Mouse (Mus musculus) midbrain, embryonic 15.5 days (tissue): ENCODE data around the gene Gm9918. TPM values are rescaled to one million over a fixed set of nuclear protein-coding genes. Genes with fewer than 3 reads are reported as not detected.

Source experiments
- ATAC-seq: fragments of 200-750 bp; cut with Nextera tagmentation; replicated peaks from 2 replicates; pipeline ENCODE4 v1.8.0; 2017; ENCODE audit warnings: moderate TSS enrichment
- H3K27ac ChIP-seq: fragments of 300-500 bp; sonication (generic); 2 replicates; pipeline ENCODE4 v1.5.1; 2015; ENCODE audit warnings: mild to moderate bottlenecking, inconsistent platforms
- H3K27me3 ChIP-seq: fragments of 300-500 bp; sonication (generic); replicated peaks from 2 replicates; pipeline ENCODE4 v1.6.1; 2015; ENCODE audit warnings: inconsistent platforms
- H3K36me3 ChIP-seq: fragments of 300-500 bp; sonication (generic); replicated peaks from 2 replicates; pipeline ENCODE4 v1.6.1; 2015; ENCODE audit warnings: inconsistent platforms
- H3K4me1 ChIP-seq: fragments of 300-500 bp; sonication (generic); 2 replicates; pipeline ENCODE4 v1.6.1; 2015; ENCODE audit warnings: inconsistent platforms
- H3K4me2 ChIP-seq: fragments of 300-500 bp; sonication (generic); 2 replicates; pipeline ENCODE4 v1.6.1; 2015; ENCODE audit warnings: inconsistent platforms, mild to moderate bottlenecking, moderate library complexity
- H3K4me3 ChIP-seq: fragments of 300-500 bp; sonication (generic); 2 replicates; pipeline ENCODE4 v1.5.1; 2015; ENCODE audit warnings: mild to moderate bottlenecking, inconsistent platforms
- H3K9ac ChIP-seq: fragments of 300-500 bp; sonication (generic); 2 replicates; pipeline ENCODE4 v1.6.1; 2015; ENCODE audit warnings: mild to moderate bottlenecking, inconsistent platforms
- H3K9me3 ChIP-seq: fragments of 300-500 bp; sonication (generic); 2 replicates; pipeline ENCODE4 v1.6.1; 2016; ENCODE audit warnings: inconsistent platforms
- WGBS: fragments of 180-500 bp; shearing (Covaris S2); methylation state at CpG from one replicate; pipeline ENCODE4 v1.1.7; 2015; ENCODE audit warnings: mixed read lengths; 5-methylcytosine and 5-hydroxymethylcytosine counted together
- polyA plus RNA-seq: library from polyadenylated mRNA; unstranded; fragments of >200 nt; fragmentation: Nextera tagmentation; extraction: Ambion mirVana; gene quantifications from 2 replicates; pipeline ENCODE4 v1.2.1, GENCODE M21; 2015

Gm9918 gene
- polyA plus RNA-seq, 1 experiment from 2014 or later: 0.10 TPM

GRCm38 (mm10) chr15:102247252-102248130 is 22.9 kb upstream of the Gm9918 start:
- H3K9ac ChIP-seq: peak overlapping the region; percentile 43
- WGBS: 1% methylated on average over 56 of the region's 65 CpGs
- peaks cover 36% of the 10 kb centered on the region for H3K4me1 ChIP-seq

GRCm38 (mm10) chr15:102248131-102248811 is 22.1 kb upstream of the Gm9918 start:
- peak overlapping the region; percentile 77 for H3K27ac ChIP-seq
- peaks cover 35% of the 10 kb centered on the region for H3K4me1 ChIP-seq
- WGBS: 7% methylated on average over 8 of the region's 8 CpGs
- H3K4me2 ChIP-seq: peak overlapping the region; percentile 99
- no peaks in the 10 kb centered on the region for H3K36me3 ChIP-seq
- no peak for ATAC-seq
- peaks cover 57% of the 10 kb centered on the region for H3K27me3 ChIP-seq
- 0 out of 2 replicates have a peak overlapping the region, but pooled peaks have one; percentile 43 for H3K9ac ChIP-seq
- H3K9me3 ChIP-seq: no peaks in the 10 kb centered on the region
- H3K4me3 ChIP-seq: peak overlapping the region; percentile 61

More at GRCm38 (mm10) chr15:102247252-102248130, 22.9 kb upstream of the Gm9918 start:
- Histone ChIP-seq H3K27ac (peak overlapping the region; percentile 77), H3K27me3 (peaks cover 65% of the 10 kb centered on the region), H3K4me2 (peak overlapping the region; percentile 99), H3K9me3 (no peaks in the 10 kb centered on the region), H3K36me3 (no peaks in the 10 kb centered on the region), H3K4me3 (peak overlapping the region; percentile 61)
- peak; percentile 37; the same call in 1 of the 2 replicates for ATAC-seq

GRCm38 (mm10) chr15:102248812-102249191 is 21.6 kb upstream of the Gm9918 start:
- Histone ChIP-seq H3K9me3 (no peaks in the 10 kb centered on the region), H3K9ac (no peak overlapping the region), H3K4me1 (peaks cover 30% of the 10 kb centered on the region), H3K27me3 (peaks cover 52% of the 10 kb centered on the region), H3K36me3 (no peaks in the 10 kb centered on the region), H3K4me3 (no peak overlapping the region), H3K4me2 (peak overlapping the region; percentile 99; the same call in 1 of the 2 replicates), H3K27ac (0 out of 2 replicates have a peak overlapping the region, but pooled peaks have one; percentile 8)
- WGBS: 0% methylated on average over 1 of the region's 3 CpGs
- no peak for ATAC-seq

- Histone ChIP-seq H3K9me3 (no peaks in the 10 kb centered on the region), H3K4me2 (peak overlapping the region; percentile 8; the same call in 1 of the 2 replicates), H3K4me3 (no peak overlapping the region), H3K27me3 (peaks cover 47% of the 10 kb centered on the region), H3K9ac (no peak overlapping the region), H3K27ac (no peak overlapping the region), H3K4me1 (peaks cover 30% of the 10 kb centered on the region), H3K36me3 (no peaks in the 10 kb centered on the region)
- 3% methylated on average over 13 of the region's 13 CpGs for whole genome bisulfite sequencing
- no peak for ATAC-seq
These were observed 21.1 kb upstream of the Gm9918 start for GRCm38 (mm10) chr15:102249251-102249691.

GRCm38 (mm10) chr15:102249967-102250366 is 20.4 kb upstream of the Gm9918 start:
- WGBS: 52% methylated on average over 9 of the region's 9 CpGs
- no peak overlapping the region for H3K4me2 ChIP-seq

GRCm38 (mm10) chr15:102250521-102250920 is 19.8 kb upstream of the Gm9918 start:
- no peaks in the 10 kb centered on the region for H3K36me3 ChIP-seq
- ATAC-seq: no peak
- WGBS: 56% methylated on average over 5 of the region's 5 CpGs
- no peak overlapping the region for H3K4me3 ChIP-seq
- no peak overlapping the region for H3K27ac ChIP-seq
- no peak overlapping the region for H3K9ac ChIP-seq
- H3K4me1 ChIP-seq: peaks cover 21% of the 10 kb centered on the region
- H3K4me2 ChIP-seq: no peak overlapping the region
- peaks cover 40% of the 10 kb centered on the region for H3K27me3 ChIP-seq
- H3K9me3 ChIP-seq: no peaks in the 10 kb centered on the region

More at GRCm38 (mm10) chr15:102249967-102250366, 20.4 kb upstream of the Gm9918 start:
- no peak for ATAC-seq
- no peak overlapping the region for H3K9ac ChIP-seq
- no peaks in the 10 kb centered on the region for H3K36me3 ChIP-seq
- H3K9me3 ChIP-seq: no peaks in the 10 kb centered on the region
- H3K4me1 ChIP-seq: peaks cover 26% of the 10 kb centered on the region
- H3K4me3 ChIP-seq: no peak overlapping the region
- H3K27ac ChIP-seq: no peak overlapping the region
- peaks cover 41% of the 10 kb centered on the region for H3K27me3 ChIP-seq

GRCm38 (mm10) chr15:102255547-102256255 is 14.7 kb upstream of the Gm9918 start:
- Histone ChIP-seq H3K4me1 (peaks cover 19% of the 10 kb centered on the region), H3K27me3 (peaks cover 43% of the 10 kb centered on the region), H3K9ac (no peak overlapping the region), H3K4me2 (no peak overlapping the region), H3K36me3 (no peaks in the 10 kb centered on the region), H3K9me3 (no peaks in the 10 kb centered on the region), H3K27ac (no peak overlapping the region), H3K4me3 (no peak overlapping the region)
- WGBS: 46% methylated on average over 14 of the region's 14 CpGs
- no peak for ATAC-seq

GRCm38 (mm10) chr15:102256431-102257201 is 13.7 kb upstream of the Gm9918 start:
- peaks cover 34% of the 10 kb centered on the region for H3K27me3 ChIP-seq
- H3K27ac ChIP-seq: no peak overlapping the region
- H3K36me3 ChIP-seq: no peaks in the 10 kb centered on the region
- no peak for ATAC-seq
- peak overlapping the region; percentile 37 for H3K9ac ChIP-seq
- H3K4me3 ChIP-seq: peak overlapping the region; percentile 51
- WGBS: 7% methylated on average over 22 of the region's 22 CpGs
- peak overlapping the region; percentile 90 for H3K4me2 ChIP-seq
- peaks cover 19% of the 10 kb centered on the region for H3K4me1 ChIP-seq
- H3K9me3 ChIP-seq: no peaks in the 10 kb centered on the region

- Histone ChIP-seq H3K9me3 (no peaks in the 10 kb centered on the region), H3K27me3 (peaks cover 34% of the 10 kb centered on the region), H3K9ac (peak within 1 kb of the TSS; percentile 37), H3K4me1 (peaks cover 19% of the 10 kb centered on the region), H3K4me2 (peak within 1 kb of the TSS; percentile 90), H3K27ac (no peak within 1 kb of the TSS), H3K4me3 (peak within 1 kb of the TSS; percentile 51), H3K36me3 (no peaks in the 10 kb centered on the region)
- under 1% methylated on average over 40 of the region's 46 CpGs for WGBS
- ATAC-seq: peak; percentile 37; the same call in 1 of the 2 replicates
These were observed 12.9 kb upstream of the Gm9918 start, which contains the start of gene Rarg for GRCm38 (mm10) chr15:102257202-102258075. Gene Rarg, minus strand, starts transcription at chr15:102257517.

GRCm38 (mm10) chr15:102258076-102258470 is 12.3 kb upstream of the Gm9918 start:
- no peak overlapping the region for H3K27ac ChIP-seq
- peaks cover 19% of the 10 kb centered on the region for H3K4me1 ChIP-seq
- 7% methylated on average over 12 of the region's 12 CpGs for WGBS
- peak overlapping the region; percentile 90 for H3K4me2 ChIP-seq
- no peaks in the 10 kb centered on the region for H3K9me3 ChIP-seq
- H3K36me3 ChIP-seq: no peaks in the 10 kb centered on the region
- peak; percentile 27; the same call in 1 of the 2 replicates for ATAC-seq
- H3K4me3 ChIP-seq: 0 out of 2 replicates have a peak overlapping the region, but pooled peaks have one; percentile 51
- peaks cover 34% of the 10 kb centered on the region for H3K27me3 ChIP-seq
- no peak overlapping the region for H3K9ac ChIP-seq
